ENCODE assay signal across 16 mouse cellular contexts in the genomic region with DNA sequence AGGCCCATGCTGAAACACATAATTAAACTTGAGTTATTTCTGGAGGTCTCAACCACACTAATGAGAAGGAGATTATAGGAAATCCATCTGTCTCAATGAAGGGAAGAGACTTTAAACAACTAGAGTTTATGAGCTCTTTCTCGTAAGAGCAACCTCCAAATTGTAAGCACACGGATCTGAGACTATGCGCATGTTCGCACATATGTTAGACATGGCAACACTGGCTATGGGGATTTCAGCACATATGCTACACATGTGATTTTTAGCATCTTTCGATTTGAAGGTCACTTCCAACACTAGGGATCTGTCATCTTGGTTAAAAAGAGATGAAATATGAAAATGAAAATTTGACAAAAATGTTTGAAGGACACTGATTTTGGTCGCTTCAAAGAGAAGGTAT.
"Had no signal": no experiment of that assay in that cellular context is flagged by ENCODE, and none has a peak within 500 bp of the region (broad histone marks: within the 10 kb centered on the region; RNA-seq: fewer than 3 reads in every experiment).

No protein-coding gene starts in this region.

- H3K9me3 ChIP-seq: neural tube, embryonic 13.5 days; neural tube, embryonic 15.5 days; stomach, embryonic 15.5 days had no signal

- H3K4me2 ChIP-seq: neural tube, embryonic 13.5 days; neural tube, embryonic 15.5 days; stomach, embryonic 15.5 days had no signal

- H3K27me3 ChIP-seq: neural tube, embryonic 13.5 days; neural tube, embryonic 15.5 days; stomach, embryonic 15.5 days had no signal

- H3K9ac ChIP-seq: neural tube, embryonic 13.5 days; neural tube, embryonic 15.5 days; stomach, embryonic 15.5 days had no signal

- H3K4me1 ChIP-seq: neural tube, embryonic 15.5 days; stomach, embryonic 15.5 days had no signal

- H3K36me3 ChIP-seq: neural tube, embryonic 13.5 days; neural tube, embryonic 15.5 days; stomach, embryonic 15.5 days had no signal

- H3K27ac ChIP-seq: neural tube, embryonic 13.5 days; neural tube, embryonic 15.5 days; stomach, embryonic 15.5 days; stomach, postnatal 0 days had no signal

- DNase-seq: retina, postnatal 1 day; right cerebral cortex, adult 18-20 months; right cerebral cortex, postnatal 14 days; right cerebral cortex, postnatal 25 days; right cerebral cortex, postnatal 4 days; spleen, adult 18-20 months; thymus, adult 18-20 months; thymus, adult 2 months; thymus, postnatal 14 days; thymus, postnatal 25 days; thymus, postnatal 36 days; thymus, postnatal 4 days had no signal

- H3K4me3 ChIP-seq: neural tube, embryonic 13.5 days; neural tube, embryonic 15.5 days; stomach, embryonic 15.5 days had no signal
